Mouse (Mus musculus): ENCODE results near the gene Nnmt.

Nnmt gene

DNA sequence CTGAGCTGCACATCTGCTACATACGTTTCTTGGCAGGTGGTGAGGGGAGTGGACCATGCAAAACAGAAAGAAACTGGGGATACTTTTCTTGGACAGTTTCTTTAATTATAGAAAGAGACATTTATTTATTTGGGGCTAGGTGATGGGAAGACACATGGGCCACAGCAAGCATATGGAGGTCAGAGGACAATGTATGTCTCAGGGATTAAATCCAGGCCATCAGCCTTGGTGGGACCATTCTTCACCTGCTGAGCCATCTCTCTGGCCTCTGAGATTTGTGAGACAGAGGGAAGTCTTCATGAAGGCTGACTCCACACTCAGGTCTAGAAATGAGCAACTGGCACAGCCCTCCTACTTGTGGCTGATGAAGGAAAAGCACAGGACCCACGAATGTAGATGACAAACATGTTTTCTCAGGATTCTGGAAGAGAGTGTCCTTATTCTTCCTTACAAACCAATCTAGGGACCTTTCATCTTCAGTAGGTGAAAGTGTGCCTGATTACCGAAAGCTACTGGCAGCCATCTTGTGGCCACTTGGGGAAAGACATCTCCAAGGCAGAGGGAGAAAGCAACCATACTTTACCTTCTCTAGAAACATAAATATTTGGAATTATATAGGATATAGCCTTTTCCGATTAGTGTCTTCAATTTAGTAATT is 45.3 kb downstream of the Nnmt start:
- no peak for DNase-seq (ENCODE audit: low read depth, low spot score)

DNA sequence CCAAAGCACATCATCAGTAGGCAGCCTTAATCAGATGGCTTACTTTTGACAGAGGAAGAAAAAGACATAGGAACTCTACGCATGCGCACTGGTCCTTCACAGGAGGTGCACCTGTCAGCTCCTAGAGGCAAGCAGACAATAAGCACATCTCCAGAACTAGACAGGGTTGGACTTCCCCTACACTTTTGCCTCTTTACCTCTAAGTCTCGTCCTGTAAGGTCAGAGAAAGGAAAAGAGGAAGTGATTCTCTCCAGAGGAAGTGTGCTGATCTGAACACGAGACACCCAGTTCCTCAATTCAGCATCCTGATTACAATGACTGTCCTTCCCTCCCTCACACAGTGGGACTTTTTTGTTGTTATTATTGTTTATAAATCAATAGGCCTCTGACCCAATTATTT is 46.3 kb downstream of the Nnmt start:
- no peak for DNase-seq (ENCODE audit: low read depth, low spot score)

DNA sequence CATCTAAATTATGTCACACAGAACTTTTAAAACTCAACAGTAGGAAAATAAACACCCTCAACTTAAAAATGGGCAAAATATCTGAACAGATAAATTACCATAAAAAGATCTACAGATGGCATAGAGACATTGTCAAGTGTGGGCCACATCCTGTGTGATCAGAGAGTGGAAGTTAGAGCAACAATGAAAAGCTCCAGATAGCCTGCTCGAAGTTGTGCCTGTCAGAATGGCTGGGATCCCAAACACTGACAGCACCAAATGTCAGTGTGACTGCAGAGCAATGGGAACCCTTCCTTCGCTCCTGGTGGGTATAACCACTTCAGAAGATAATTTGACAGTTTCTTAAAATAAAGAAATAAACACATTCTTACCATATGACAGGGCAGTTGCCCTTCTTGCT is 55.9 kb downstream of the Nnmt start:
- no peak for DNase-seq (ENCODE audit: low read depth, low spot score)

DNA sequence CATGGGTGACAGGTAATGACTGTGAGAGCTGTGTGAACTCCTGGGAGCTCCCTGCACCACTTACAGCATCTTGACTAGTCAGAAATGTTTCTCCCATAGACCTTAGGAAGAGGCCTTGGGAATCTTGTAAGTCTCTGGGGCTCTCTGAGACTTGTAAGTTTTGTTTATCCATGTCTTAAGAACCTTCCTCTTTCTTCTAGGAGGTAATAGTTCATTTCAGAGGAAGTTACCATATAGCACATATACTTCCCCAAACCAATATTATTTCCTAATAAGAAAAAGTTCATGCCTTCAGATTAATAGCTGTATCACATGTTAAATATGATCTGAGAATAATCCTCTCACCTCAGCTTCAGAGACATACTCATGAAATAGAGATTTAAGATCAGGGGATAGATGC is 57.7 kb downstream of the Nnmt start:
- no peak for DNase-seq (ENCODE audit: low read depth, low spot score)
